Mouse (Mus musculus) forebrain, embryonic 11.5 days (tissue): ENCODE measurements around the gene Celf2. TPM values are rescaled to one million over a fixed set of nuclear protein-coding genes. Genes with fewer than 3 reads are reported as not detected.

ENCODE experiments used
- ATAC-seq: fragments of 200-750 bp; cut with Nextera tagmentation; replicated peaks from 2 replicates; pipeline ENCODE4 v1.8.0; 2017; ENCODE audit warnings: moderate TSS enrichment; ENCODE audit not compliant: low FRiP score
- DNase-seq: peaks from one replicate; pipeline ENCODE4 v3.0.0-alpha.2; 2017; ENCODE audit warnings: low spot score
- H3K27ac ChIP-seq: fragments of 300-500 bp; sonication (generic); 2 replicates; pipeline ENCODE4 v1.5.1; 2014; ENCODE audit warnings: low read depth, low read length
- H3K27me3 ChIP-seq: fragments of 300-500 bp; sonication (generic); 2 replicates; pipeline ENCODE4 v1.6.1; 2014; ENCODE audit warnings: mild to moderate bottlenecking, low read length, mixed read lengths; ENCODE audit not compliant: control insufficient read depth, insufficient read depth
- H3K36me3 ChIP-seq: fragments of 300-500 bp; sonication (generic); 2 replicates; pipeline ENCODE4 v1.6.1; 2014; ENCODE audit warnings: mild to moderate bottlenecking, low read length, moderate library complexity, mixed read lengths; ENCODE audit not compliant: control insufficient read depth, insufficient read depth
- H3K4me1 ChIP-seq: fragments of 300-500 bp; sonication (generic); replicated peaks from 2 replicates; pipeline ENCODE4 v1.6.1; 2014; ENCODE audit warnings: low read length, mixed read lengths; ENCODE audit not compliant: control insufficient read depth, insufficient read depth
- H3K4me2 ChIP-seq: fragments of 300-500 bp; sonication (generic); 2 replicates; pipeline ENCODE4 v1.6.1; 2014; ENCODE audit warnings: low read depth, mild to moderate bottlenecking, low read length, moderate library complexity, mixed read lengths; ENCODE audit not compliant: severe bottlenecking
- H3K4me3 ChIP-seq: fragments of 300-500 bp; sonication (generic); 2 replicates; pipeline ENCODE4 v1.5.1; 2014; ENCODE audit warnings: low read depth, low read length
- H3K9ac ChIP-seq: fragments of 300-500 bp; sonication (generic); 2 replicates; pipeline ENCODE4 v1.6.1; 2014; ENCODE audit warnings: low read length
- H3K9me3 ChIP-seq: fragments of 300-500 bp; sonication (generic); 2 replicates; pipeline ENCODE4 v1.6.1; 2016; ENCODE audit warnings: low read length, mixed read lengths; ENCODE audit not compliant: control insufficient read depth
- WGBS: fragments of 180-500 bp; shearing (Covaris S2); extraction: QIAGEN DNeasy Blood & Tissue Kit; methylation state at CpG from one replicate; pipeline ENCODE4 v1.1.7; 2014; 5-methylcytosine and 5-hydroxymethylcytosine counted together
- polyA plus RNA-seq: library from polyadenylated mRNA; unstranded; fragments of >200 nt; fragmentation: Nextera tagmentation; extraction: Ambion mirVana; gene quantifications from 2 replicates; pipeline ENCODE4 v1.2.1, GENCODE M21; 2014

Celf2 gene
- polyA plus RNA-seq, 1 experiment from 2014 or later: 116 TPM

DNA sequence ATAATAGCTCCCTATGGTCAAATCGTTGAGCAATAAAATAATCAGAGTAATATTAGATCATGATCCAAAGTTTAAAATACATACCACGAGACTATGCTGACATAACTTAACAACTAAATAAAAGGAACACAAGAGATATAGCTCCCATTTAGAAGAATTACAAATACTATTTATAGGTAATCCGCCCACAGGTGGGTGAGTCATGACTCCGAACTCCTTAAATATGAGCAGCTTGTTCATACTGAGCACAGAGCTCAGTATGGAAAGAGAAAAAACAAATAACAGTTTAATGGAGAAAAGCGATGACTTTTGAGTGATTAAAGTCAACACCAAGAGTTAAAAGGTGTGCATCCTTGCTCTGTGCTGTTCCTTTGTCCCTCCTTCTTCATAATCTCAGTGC lies 458.3 kb downstream of the Celf2 start:
- Histone ChIP-seq H3K4me1 (no peaks in the 10 kb centered on the region), H3K27me3 (no peaks in the 10 kb centered on the region), H3K36me3 (no peaks in the 10 kb centered on the region), H3K27ac (no peak overlapping the region), H3K4me3 (no peak overlapping the region), H3K9ac (no peak overlapping the region), H3K9me3 (no peaks in the 10 kb centered on the region), H3K4me2 (no peak overlapping the region)
- ATAC-seq: no peak
- WGBS: 93% methylated on average over 5 of the region's 5 CpGs
- DNase-seq: no peak

- DNase-seq (no peak), ATAC-seq (0 out of 2 replicates have a peak, but pooled peaks have one; percentile 33)
- Histone ChIP-seq H3K27ac (no peak overlapping the region; the same call in 1 of the 2 replicates), H3K9me3 (no peaks in the 10 kb centered on the region), H3K27me3 (no peaks in the 10 kb centered on the region), H3K4me2 (no peak overlapping the region), H3K4me3 (no peak overlapping the region), H3K9ac (no peak overlapping the region), H3K4me1 (no peaks in the 10 kb centered on the region), H3K36me3 (no peaks in the 10 kb centered on the region)
- WGBS: 11% methylated on average over 1 of the region's 1 CpGs
These were observed 463.2 kb downstream of the Celf2 start for GRCm38 (mm10) chr2:7046155-7046554.

DNA sequence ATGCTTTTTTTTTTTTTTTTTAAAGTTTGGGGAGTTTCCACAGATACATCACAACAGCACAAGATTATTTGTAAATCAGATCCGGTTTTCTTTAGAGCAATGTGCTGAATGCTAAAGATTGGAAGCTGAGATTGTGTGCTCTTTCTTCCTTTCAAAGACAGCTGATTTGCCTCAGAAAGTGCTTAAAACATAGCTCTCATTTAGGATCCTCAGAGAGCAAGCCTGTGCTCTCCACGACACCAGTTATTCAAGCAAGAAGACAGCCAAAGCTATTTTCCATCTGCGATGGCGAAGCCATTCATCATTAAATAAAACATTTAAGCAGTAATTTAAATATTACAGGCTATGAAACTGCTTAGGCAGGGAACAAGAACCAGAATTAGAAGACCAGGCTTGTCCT lies 463.8 kb downstream of the Celf2 start:
- H3K36me3 ChIP-seq: no peaks in the 10 kb centered on the region
- no peak overlapping the region for H3K4me2 ChIP-seq
- H3K4me1 ChIP-seq: no peaks in the 10 kb centered on the region
- no peak overlapping the region for H3K27ac ChIP-seq
- H3K9me3 ChIP-seq: no peaks in the 10 kb centered on the region
- DNase-seq (no peak), ATAC-seq (no peak)
- H3K9ac ChIP-seq: no peak overlapping the region
- 68% methylated on average over 4 of the region's 4 CpGs for WGBS
- H3K4me3 ChIP-seq: no peak overlapping the region
- no peaks in the 10 kb centered on the region for H3K27me3 ChIP-seq

GRCm38 (mm10) chr2:7043770-7044459 lies 465.4 kb downstream of the Celf2 start:
- ATAC-seq: no peak
- no peaks in the 10 kb centered on the region for H3K4me1 ChIP-seq
- no peaks in the 10 kb centered on the region for H3K27me3 ChIP-seq
- H3K9ac ChIP-seq: no peak overlapping the region
- H3K9me3 ChIP-seq: no peaks in the 10 kb centered on the region
- no peak overlapping the region for H3K27ac ChIP-seq
- no peak overlapping the region for H3K4me2 ChIP-seq
- DNase-seq: no peak
- no peaks in the 10 kb centered on the region for H3K36me3 ChIP-seq
- WGBS: 43% methylated on average over 6 of the region's 6 CpGs
- H3K4me3 ChIP-seq: no peak overlapping the region

DNA sequence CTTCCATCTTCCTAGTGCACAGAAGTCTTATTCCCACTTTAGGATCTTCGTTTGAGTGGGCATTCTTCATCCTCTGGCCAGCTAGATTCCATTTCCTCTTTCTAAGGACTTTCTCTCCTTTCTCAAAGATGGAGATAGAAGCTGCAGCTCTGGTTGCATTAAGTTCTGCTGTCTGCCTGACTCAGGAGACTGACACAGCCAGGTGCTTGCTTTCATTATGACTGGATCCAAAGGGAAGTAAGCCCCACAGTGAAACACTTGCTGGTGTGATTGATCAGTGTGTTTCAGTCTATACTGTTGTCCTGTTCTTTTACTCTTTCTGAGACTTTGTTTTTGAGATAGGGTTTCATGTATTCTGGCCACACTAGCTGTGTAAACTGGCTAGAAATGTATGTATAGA lies 468.4 kb downstream of the Celf2 start:
- Histone ChIP-seq H3K4me2 (no peak overlapping the region), H3K4me1 (no peaks in the 10 kb centered on the region), H3K9me3 (no peaks in the 10 kb centered on the region), H3K4me3 (no peak overlapping the region), H3K27me3 (no peaks in the 10 kb centered on the region), H3K9ac (no peak overlapping the region), H3K27ac (no peak overlapping the region), H3K36me3 (no peaks in the 10 kb centered on the region)
- DNase-seq (no peak), ATAC-seq (no peak)
- WGBS: 65% methylated on average over 1 of the region's 1 CpGs

DNA sequence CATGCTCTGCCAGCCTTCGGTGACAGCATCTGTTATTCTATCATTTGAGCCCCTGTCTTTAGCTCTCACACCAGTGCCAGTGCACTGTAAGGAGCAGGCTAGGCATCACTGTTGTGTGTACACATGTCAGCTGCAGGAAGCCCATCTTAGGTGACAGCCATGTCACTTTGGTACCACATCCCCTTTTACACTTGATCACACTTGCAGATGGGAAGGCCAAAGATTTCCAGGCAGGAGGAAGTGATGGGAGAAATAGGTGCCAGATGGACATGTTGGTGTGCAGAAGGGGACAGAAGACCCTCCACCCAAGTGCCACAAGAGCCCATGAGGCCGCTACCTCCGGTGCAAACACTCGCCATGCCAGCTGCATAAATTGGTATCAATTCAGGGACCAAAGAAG lies 470.4 kb downstream of the Celf2 start:
- no peaks in the 10 kb centered on the region for H3K4me1 ChIP-seq
- H3K9me3 ChIP-seq: no peaks in the 10 kb centered on the region
- H3K27me3 ChIP-seq: no peaks in the 10 kb centered on the region
- H3K4me3 ChIP-seq: no peak overlapping the region
- WGBS: 88% methylated on average over 4 of the region's 4 CpGs
- ATAC-seq (no peak), DNase-seq (no peak)
- H3K36me3 ChIP-seq: no peaks in the 10 kb centered on the region
- H3K4me2 ChIP-seq: no peak overlapping the region
- no peak overlapping the region for H3K9ac ChIP-seq
- no peak overlapping the region for H3K27ac ChIP-seq

DNA sequence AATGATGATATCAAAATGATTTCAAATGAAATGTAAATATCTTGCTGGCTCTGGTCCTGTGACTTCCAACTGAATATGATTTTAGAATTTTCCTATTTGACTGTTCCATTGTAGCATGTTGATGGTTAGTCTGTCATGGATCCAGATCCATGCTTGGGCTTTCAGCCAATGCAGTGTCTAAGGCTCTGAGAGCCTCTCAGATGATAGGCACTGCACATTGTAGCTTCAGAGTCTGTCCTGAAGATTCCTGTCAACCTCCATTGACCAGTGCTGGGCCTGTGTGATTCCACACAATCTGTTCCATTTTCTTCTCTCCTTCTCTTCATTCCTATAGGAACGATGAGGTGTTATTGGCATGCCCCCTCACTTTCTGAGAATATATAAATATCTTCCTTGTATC lies 478.0 kb downstream of the Celf2 start:
- no peak overlapping the region for H3K27ac ChIP-seq
- no peak overlapping the region for H3K9ac ChIP-seq
- H3K36me3 ChIP-seq: no peaks in the 10 kb centered on the region
- no peaks in the 10 kb centered on the region for H3K27me3 ChIP-seq
- no peak overlapping the region for H3K4me2 ChIP-seq
- no peaks in the 10 kb centered on the region for H3K9me3 ChIP-seq
- no peaks in the 10 kb centered on the region for H3K4me1 ChIP-seq
- 100% methylated on average over 1 of the region's 1 CpGs for WGBS
- H3K4me3 ChIP-seq: no peak overlapping the region
- no peak for DNase-seq
- ATAC-seq: no peak

GRCm38 (mm10) chr2:7026737-7027136 lies 482.6 kb downstream of the Celf2 start:
- WGBS: 76% methylated on average over 1 of the region's 1 CpGs
- Histone ChIP-seq H3K9me3 (no peaks in the 10 kb centered on the region), H3K36me3 (no peaks in the 10 kb centered on the region), H3K4me2 (no peak overlapping the region), H3K27ac (no peak overlapping the region), H3K4me3 (no peak overlapping the region), H3K27me3 (no peaks in the 10 kb centered on the region), H3K4me1 (no peaks in the 10 kb centered on the region), H3K9ac (no peak overlapping the region)
- ATAC-seq (no peak), DNase-seq (no peak)

GRCm38 (mm10) chr2:7025594-7025993 lies 483.8 kb downstream of the Celf2 start:
- ATAC-seq: no peak
- H3K27ac ChIP-seq: no peak overlapping the region
- no peak overlapping the region for H3K9ac ChIP-seq
- no peaks in the 10 kb centered on the region for H3K4me1 ChIP-seq
- no peak overlapping the region for H3K4me3 ChIP-seq
- no peak for DNase-seq
- H3K9me3 ChIP-seq: no peaks in the 10 kb centered on the region
- no peaks in the 10 kb centered on the region for H3K27me3 ChIP-seq
- no peak overlapping the region for H3K4me2 ChIP-seq
- no peaks in the 10 kb centered on the region for H3K36me3 ChIP-seq
- WGBS: 85% methylated on average over 5 of the region's 5 CpGs
